Mouse (Mus musculus) skeletal muscle tissue, adult 2 months (tissue): ENCODE data around the gene Stxbp3.
A peak's percentile ranks its signal among the peaks of the same experiment; 100 is the strongest.

Source experiments
- DNase-seq: peaks from one replicate; pipeline ENCODE4 v3.0.0-alpha.2; 2012; ENCODE audit warnings: low read depth, low spot score

The Stxbp3 gene

GRCm38 (mm10) chr3:108765476-108765875 lies 74.8 kb downstream of the Stxbp3 start:
- DNase-seq: no peak

- DNase-seq: no peak
Observed at GRCm38 (mm10) chr3:108764976-108765375, 75.3 kb downstream of the Stxbp3 start.

GRCm38 (mm10) chr3:108763691-108764090 lies 76.6 kb downstream of the Stxbp3 start:
- no peak for DNase-seq

- DNase-seq: peak; percentile 55
Observed at GRCm38 (mm10) chr3:108762597-108763111, 77.7 kb downstream of the Stxbp3 start.

GRCm38 (mm10) chr3:108759566-108760420 lies 80.5 kb downstream of the Stxbp3 start:
- no peak for DNase-seq

- no peak for DNase-seq
Observed at GRCm38 (mm10) chr3:108757570-108757969, 82.8 kb downstream of the Stxbp3 start.

- no peak for DNase-seq
Observed at GRCm38 (mm10) chr3:108756131-108756530, 84.2 kb downstream of the Stxbp3 start.

GRCm38 (mm10) chr3:108755542-108755941 lies 84.8 kb downstream of the Stxbp3 start:
- no peak for DNase-seq

- DNase-seq: no peak
Observed at GRCm38 (mm10) chr3:108754541-108754940, 85.8 kb downstream of the Stxbp3 start.

GRCm38 (mm10) chr3:108751691-108752090 lies 88.6 kb downstream of the Stxbp3 start:
- no peak for DNase-seq

- no peak for DNase-seq
Observed at GRCm38 (mm10) chr3:108751061-108751460, 89.3 kb downstream of the Stxbp3 start.

- no peak for DNase-seq
Observed at GRCm38 (mm10) chr3:108744060-108744459, 96.3 kb downstream of the Stxbp3 start.
